Mouse (Mus musculus) activated CD4-positive, CD25-positive, alpha-beta regulatory T cell, adult 4 months (primary cell): Measurements from ENCODE around the gene D17Wsu92e. TPM values are rescaled to one million over a fixed set of nuclear protein-coding genes. Genes with fewer than 3 reads are reported as not detected.

Experiments used
- polyA plus RNA-seq, 2 experiments: library from polyadenylated mRNA; unstranded; fragments of 100-300 nt; shearing (Covaris generic); gene quantifications; one replicate each; pipeline ENCODE4 v1.2.1; 2017

D17Wsu92e gene
- polyA plus RNA-seq, 2 experiments from 2014 or later = 14.1 to 15.2 TPM

Other genes starting within 250 kb of the D17Wsu92e start
- gene Nudt3, start 197.2 kb downstream of the D17Wsu92e start, polyA plus RNA-seq = 10 to 100 TPM; 34.7 to 38.1 TPM
- not detected for gene RPS10-NUDT3, start 185.4 kb downstream of the D17Wsu92e start, polyA plus RNA-seq
- 1,000 to 10,000 TPM; 1,853 to 2,245 TPM for gene Rps10, start 184.0 kb downstream of the D17Wsu92e start, polyA plus RNA-seq
- gene Pacsin1, start 165.1 kb downstream of the D17Wsu92e start, polyA plus RNA-seq = 10 to 100 TPM; 26.9 to 41.1 TPM
- under 1 TPM in 1 of 2 experiments, not detected in 1; 0.50 TPM for gene Spdef, start 91.7 kb downstream of the D17Wsu92e start, polyA plus RNA-seq
- gene Snrpc, start 17.5 kb upstream of the D17Wsu92e start, polyA plus RNA-seq = 100 to 1,000 TPM; 108 to 126 TPM
- 1 to 10 TPM in 1 of 2 experiments, under 1 TPM in 1; 0.93 to 1.4 TPM for gene Uhrf1bp1, start 35.8 kb upstream of the D17Wsu92e start, polyA plus RNA-seq
- gene Anks1, start 88.7 kb upstream of the D17Wsu92e start, polyA plus RNA-seq = 1 to 10 TPM; 2.5 to 3.7 TPM
- gene Taf11, start 89.2 kb upstream of the D17Wsu92e start, polyA plus RNA-seq = 10 to 100 TPM; 32.9 to 39.6 TPM